Mouse (Mus musculus) cerebellum, adult 9-11 months (tissue): ENCODE data around the gene Platr17.
"Not testable (repeated sequence)": the region's sequence is repeated elsewhere in the genome, so short reads cannot be mapped to it uniquely, and the experiment has no call there.

Source experiments
- DNase-seq: peaks from one replicate; pipeline ENCODE4 v3.0.0; 2022

Platr17 gene

DNA sequence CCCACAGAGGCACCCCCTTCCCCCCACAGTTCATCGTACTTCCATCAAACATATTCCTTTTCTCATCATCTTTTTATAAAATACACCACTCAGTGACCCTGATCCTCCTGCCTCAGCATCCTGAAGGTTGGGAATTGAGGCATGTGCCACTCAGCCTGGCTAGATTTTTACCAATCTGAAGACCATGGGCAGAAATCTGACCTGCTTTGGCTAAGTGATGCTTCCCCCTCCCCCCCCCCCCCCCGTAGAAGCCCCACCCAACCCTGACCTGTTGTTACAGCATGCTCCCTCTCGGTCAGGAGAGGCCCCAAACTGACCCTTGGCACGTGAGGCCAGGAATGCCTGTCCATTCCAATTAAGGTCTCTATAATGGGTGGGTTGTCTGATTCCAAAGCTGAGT lies at the start of gene Platr17:
TSS of gene Platr17 (plus strand) at position 301 of the 400 bp plus-strand sequence.
- not testable (repeated sequence) for DNase-seq

DNA sequence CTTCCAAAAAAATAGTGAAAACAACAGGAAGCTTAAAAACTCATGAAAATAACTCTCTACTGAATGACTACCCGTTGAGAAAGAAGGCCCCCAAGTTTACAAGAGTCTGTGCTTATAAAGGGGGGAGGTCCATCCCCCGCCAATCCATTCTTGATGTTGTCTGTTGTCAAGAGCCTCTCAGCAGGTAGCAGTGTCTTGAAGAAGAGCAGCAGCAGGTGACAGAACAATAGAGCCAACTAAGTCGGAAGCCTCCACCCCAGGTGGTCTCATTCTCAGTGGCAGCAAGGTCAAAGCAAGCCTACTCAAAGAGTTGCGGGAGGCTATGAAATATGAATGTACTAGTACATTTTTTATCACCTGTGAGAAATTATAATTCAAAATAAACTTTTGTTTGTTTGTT lies 47.1 kb upstream of the Platr17 start:
- DNase-seq = no peak

DNA sequence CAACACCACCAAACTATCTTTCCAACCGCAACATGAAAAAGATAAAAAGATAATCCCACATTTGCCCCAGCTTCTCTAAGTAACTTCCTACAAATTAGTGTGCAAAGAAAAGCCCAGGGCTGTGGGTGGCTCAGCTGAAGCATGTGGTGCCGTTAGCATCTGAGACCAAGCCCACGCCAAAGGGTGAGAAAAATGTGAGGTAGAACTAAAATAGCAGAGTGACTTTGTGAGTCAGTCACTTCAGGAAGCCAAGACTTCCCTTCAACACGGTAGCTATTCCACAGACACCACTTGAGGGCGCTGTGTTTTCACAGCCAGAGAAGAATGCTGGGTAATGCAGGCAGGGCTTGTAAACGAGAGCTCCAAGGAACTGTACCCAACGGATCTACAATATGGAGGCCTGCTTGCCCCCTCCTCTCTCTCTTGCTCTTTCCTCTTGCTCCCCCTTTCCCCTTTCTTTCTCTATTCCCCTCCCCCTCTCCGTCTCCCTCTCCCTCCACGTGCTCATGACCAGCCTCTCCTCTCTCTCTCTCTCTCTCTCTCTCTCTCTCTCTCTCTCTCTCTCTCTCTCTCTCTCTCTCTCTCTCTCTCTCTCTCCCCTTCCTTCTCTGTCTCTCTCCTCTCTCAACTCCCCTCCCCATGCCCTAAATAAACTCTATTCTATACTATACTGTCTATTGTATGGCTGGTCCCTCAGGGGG lies 39.5 kb upstream of the Platr17 start:
- DNase-seq = no peak

DNA sequence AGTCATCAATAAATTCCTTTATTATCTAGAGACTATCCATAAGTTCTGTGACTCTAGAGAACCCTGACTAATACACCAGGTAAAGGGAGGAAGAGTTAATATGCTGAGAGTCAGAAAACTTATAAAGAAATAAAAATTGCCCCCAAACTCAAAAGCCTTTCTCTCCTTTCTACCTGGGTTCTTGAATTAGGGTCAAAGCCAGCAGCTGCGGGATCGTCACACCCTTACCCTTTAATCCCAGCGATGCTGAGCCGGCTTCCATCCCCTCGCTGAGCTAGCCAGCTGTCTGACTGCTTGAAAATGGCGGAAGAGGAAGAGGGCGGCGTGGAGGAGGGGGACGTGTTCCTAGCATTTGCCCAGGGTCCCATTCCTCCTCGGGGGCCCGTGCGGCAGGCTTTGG lies 31.4 kb upstream of the Platr17 start, which contains the start of gene Gm7029:
TSS of gene Gm7029 (plus strand) at position 301 of the 400 bp plus-strand sequence.
- DNase-seq = not testable (repeated sequence)

DNA sequence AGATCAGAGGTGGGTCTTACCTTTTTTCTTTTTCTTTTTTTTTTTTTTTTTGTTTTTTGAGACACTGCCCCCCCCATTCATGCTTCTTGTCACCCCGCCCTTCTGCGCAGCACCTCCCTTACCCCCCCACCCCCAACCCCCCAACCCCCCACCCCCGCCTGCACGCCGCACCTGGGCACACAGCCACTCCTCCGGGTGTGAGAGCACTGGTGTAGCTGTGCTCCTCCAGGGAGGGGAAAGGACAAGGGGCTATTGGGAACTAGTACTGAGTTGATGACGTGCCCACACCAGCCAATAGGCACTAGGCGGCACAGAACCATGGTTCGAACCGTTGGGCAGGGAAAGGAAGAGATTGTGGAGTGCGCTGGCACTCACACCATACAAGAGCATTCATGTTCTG lies 30.5 kb upstream of the Platr17 start:
- DNase-seq = no peak

DNA sequence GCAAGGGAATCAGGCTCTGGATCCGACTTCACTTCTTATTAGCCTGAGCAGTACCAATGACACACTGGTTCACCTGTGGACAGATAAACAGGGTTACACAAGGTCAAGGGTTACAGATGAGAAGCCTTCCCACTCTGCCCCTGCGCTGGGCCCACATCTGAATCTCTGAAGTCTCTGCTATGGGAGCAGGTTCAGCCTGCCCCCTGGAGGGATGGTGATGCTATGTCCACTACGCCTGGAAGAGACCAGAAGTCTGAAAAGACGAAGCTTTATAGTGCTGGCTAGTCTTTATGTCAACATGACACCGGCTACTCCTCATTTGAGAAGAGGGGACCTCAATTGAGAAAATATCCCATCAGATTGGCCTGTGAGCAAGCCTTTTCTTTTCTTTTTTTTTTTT lies 29.1 kb upstream of the Platr17 start:
- DNase-seq = not testable (repeated sequence)

DNA sequence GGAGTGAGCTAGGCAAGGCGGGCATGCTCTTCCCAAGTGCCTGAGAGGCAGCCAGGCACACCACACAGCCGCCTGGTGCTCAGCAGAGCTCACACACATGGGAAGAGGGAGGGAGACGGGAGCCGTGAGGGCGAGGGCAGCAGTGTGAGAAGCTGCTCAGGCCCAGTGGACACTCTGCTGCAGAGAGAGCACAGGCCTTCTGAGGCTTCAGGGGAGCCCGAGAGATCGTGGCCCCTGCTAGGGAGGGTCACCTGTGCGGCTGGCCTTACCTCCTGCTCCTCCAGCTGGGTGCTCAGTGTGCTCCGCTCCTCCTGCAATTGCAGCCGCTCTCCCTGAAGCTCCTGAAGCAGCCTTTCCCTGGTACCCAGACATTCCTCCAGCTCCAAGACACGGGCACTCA lies 20.6 kb upstream of the Platr17 start:
- DNase-seq = not testable (repeated sequence)

DNA sequence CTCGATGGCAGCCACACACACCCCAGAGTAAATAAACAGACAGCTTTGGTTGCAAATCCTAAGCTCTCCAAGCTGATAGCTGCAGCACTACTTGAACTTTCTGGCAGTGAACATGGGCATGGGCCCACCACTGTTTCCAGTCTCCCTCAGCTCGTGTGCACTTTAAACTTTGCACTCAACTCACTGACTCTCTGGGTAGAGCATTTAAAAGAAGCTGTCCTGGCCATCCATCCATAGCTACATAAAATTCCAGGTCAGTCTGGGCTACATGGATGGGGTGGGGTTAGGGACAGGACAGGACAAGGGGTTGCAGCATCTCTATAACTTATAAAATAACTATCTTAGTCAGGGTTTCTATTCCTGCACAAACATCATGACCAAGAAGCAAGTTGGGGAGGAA lies 17.1 kb upstream of the Platr17 start:
- DNase-seq = not testable (repeated sequence)

DNA sequence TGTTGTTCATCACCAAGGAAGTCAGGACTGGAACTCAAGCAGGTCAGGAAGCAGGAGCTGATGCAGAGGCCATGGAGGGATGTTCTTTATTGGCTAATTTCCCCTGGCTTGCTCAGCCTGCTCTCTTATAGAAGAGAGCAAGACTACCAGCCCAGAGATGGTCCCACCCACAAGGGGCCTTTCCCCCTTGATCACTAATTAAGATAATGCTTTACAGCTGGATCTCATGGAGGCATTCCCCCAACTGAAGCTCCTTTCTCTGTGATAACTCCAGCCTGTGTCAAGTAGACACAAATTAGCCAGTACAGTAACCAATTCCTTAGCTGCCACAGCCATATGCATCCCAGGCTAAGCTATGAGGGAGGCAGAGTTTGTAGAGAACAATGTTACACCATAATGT lies 16.7 kb upstream of the Platr17 start:
- not testable (repeated sequence) for DNase-seq

DNA sequence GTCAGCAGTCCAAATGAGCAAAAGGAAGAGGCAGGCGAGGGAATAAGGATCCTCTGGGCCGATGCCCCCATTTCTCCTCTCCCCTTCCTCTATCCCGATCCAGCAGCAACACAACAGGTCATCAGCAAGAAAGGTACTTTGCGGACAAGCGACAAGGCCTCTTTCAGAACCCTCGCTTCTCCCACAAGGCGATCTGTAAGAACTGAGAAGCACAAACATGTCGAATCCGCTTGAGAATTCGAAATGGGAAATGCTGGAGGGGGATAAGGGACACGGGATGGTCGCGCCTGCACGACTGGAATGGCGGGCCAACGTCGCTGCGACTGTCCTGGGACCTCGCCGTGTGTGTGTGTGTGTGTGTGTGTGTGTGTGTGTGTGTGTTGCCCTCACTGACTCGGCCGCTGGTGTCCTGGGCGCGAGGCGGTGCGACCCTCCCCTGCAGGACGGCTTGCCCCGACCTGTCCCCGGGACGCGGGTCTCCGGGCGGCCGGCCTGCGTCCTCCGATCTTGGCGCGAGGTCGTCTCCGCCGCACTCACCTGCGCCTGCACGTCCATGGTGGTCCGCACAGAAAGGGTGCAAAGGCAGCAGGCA lies 14.9 kb upstream of the Platr17 start:
- not testable (repeated sequence) for DNase-seq

DNA sequence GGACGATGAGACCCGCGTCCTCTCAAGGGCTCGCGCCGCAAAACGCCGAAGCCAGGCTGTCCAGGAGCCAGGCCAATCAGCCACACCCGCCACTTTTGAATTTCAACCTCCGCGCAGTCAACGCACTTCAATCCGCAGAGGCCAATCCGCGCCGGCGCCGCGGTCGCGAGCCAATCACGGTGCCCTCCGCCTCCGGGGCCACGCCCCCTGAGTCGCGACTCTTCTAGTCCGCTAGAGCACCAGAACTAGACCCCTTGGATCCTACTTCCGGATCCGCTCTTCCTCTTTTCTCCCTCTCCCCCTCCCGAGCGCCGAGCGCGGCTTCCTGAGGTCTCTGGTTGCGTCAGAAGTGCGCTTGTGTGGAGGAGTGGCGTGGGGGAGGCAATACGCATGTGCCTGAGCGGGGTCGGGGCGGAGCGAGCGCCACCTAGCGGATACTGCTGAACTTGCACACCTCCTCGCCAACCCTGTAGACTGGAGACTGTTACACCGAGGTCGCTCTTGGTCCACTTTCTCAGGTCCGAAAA lies 14.3 kb upstream of the Platr17 start, which contains the start of gene Kifc1:
TSS of gene Kifc1 (minus strand) at position 129 of the 527 bp plus-strand sequence.
- DNase-seq = peak; percentile 100

DNA sequence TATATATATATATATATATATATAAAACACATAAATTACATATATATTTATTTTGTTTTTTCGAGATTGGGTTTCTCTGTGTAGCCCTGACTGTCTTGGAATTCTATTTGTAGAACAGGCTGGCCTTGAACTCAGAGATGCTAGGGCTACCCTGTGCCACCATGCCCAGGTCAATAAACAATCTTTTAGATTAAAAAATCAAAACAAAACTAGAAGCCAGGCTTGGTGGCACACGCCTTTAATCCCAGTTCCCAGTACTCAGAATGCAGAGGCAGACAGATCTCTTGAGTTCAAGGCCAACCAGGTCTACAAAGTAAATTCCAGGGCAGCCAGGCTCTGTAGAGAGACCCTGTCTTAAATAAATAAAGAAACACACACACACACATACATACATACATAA lies 13.6 kb upstream of the Platr17 start:
- DNase-seq = no peak

DNA sequence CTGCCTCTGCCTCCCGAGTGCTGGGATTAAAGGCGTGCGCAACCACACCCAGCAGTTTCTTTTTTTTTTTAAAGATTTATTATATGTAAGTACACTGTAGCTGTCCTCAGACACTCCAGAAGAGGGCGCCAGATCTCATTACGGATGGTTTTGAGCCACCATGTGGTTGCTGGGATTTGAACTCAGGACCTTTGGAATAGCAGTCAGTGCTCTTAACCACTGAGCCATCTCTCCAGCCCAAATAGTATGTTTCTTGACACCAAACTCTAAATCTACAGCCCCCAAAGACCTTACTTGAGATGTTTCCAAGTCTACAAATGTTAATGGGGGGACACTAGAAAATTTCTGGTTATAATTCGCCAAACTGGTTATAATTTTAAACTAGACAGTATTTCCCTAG lies 13.0 kb upstream of the Platr17 start:
- not testable (repeated sequence) for DNase-seq

DNA sequence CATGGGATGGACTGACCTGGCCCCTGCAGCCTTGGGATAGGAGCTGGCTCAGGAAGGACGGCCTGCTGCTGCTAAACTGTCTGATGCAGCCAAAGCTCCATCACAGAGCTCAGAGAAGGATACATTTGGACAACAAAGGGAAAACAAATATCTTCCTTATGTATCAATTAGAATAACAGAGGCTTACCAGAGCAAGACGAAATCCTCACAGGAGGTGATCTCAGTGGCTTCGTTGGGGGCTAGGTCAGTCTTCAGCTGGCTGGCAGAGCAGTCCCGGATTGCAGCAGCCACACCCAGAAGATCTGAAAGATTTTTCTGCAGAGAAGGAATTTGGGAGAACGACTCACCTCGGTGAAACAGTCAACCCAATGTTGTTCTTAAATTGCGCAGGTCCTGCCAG lies 12.5 kb upstream of the Platr17 start:
- no peak for DNase-seq

DNA sequence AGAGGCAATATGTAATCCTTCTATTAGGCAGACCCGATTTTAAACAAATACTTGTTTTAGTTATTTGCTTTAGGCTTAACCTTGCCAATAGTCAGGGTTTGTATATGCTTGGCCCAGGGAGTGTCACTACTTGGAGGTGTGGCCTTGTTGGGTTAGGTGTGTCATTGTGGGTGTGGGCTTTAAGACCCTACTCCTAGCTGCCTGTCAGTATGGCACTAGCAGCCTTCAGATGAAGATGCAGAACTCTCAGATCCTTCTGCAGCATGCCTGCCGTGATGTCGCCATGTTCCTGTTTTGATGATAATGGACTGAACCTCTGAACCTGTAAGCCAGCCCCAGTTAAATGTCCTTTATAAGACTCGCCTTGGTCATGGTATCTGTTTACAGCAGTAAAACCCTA lies 11.9 kb upstream of the Platr17 start:
- not testable (repeated sequence) for DNase-seq

DNA sequence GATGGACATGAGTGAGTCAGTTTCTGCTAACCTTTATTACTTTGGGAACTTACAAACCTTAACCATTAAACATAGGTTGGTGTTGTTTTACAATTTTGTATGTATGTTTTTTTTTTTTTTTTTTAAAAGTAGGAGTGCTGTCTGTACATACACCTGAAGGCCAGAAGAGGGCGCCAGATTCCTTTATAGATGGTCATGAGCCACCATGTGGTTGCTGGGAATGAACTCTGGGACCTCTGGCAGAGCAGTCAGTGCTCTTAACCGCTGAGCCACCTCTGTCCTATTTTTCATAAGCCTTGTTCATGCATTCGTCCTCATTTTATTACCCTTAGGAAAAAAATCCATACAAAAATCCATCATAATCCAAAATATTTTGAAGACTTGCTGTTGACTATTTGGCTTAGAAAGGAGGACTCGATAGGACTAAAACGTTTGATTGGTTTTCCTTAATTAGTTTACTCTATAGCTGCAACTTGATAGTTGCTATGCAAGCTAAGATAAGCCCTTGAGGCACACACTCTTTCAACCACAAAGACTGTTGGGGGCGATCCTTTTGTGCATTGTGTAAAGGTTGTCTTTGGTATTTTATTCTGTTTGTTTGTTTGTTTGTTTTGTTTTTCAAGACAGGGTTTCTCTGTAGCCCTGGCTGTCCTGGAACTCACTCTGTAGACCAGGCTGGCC lies 7.7 kb upstream of the Platr17 start:
- no peak for DNase-seq

DNA sequence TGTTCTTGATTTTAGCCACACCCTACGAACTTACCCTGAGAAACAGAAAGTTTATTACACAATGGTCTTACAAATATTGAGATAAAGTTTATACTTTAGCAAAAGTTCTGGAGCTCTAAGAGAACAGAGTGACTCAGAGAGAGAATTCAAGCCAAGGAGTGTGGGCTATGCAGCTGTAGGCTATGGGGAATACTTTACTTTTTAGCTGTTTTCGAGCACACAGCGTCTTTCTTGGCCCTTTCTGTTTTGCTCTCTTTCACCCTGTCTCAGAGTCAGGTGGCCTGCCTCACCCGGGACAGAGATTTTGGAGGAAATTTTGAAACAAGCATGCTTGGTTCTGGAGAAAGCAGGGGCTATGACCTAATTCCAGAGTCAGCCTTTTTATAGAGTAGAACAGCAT lies 6.7 kb upstream of the Platr17 start:
- not testable (repeated sequence) for DNase-seq

DNA sequence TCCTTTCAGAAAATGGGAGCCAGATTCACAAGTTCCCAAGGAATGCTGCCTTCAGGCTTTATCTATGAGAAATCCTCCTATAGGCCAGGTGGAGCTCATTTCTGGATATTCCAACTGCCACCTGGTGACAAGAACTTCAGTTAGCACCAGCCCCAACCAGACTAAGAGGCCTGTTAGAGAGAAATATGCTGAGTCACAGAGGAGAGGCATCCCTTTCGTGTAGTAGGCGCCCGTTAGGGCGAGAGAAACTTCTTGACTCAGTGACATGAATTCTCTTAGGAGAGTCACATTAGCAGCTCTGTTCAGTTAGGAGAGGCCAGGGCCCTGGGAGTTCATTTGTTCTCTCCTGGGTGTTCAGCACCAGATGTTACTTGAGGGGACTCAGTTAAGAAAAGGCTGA lies 5.3 kb upstream of the Platr17 start:
- DNase-seq = no peak

DNA sequence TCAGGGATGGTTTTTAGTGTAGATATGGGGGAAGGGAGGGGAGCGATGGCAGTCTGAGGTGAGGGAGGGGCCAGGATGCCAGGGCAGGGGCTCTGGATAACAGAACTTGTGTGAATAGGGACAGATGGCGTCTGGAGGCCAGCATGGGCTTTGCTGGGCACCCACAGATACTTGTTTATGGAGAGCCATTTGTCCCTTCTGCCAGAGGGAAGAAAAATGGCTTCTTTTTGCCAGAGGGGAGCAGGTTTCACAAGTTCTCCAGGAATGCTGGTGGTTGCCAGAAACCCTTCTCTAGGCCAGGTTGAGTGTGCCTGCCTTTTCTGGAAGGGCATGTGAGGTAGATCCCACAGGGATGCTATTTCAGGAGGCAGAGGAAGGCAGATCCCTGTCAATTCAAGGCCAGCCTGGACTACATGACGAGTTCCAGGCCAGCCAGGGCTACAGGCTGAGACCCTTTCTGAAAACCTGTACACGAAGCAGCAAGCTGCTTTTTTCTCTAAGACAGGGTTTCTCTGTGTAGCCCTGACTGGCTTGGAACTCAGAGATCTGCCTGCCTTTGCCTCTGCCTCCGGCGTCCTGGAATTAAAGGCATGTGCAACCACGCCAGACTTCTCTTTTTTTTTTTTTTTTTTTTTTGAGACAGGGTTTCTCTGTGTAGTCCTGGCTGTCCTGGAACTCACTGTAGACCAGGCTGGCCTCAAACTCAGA lies 4.5 kb upstream of the Platr17 start:
- peak; percentile 23 for DNase-seq

DNA sequence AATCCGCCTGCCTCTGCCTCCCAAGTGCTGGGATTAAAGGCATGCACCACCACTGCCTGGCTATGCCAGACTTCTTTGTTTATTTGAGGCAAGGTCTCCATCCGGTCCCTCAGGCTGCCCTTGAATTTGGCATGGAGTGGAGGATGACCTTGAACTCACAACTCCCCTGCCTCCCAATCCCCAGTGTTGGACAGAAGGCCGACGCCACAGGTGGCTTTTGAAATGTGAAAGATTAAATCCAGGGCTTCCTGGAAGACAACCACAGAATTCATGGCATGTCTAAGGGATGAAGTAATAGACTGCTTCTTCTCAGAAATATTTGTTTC lies 4.0 kb upstream of the Platr17 start:
- no peak for DNase-seq

DNA sequence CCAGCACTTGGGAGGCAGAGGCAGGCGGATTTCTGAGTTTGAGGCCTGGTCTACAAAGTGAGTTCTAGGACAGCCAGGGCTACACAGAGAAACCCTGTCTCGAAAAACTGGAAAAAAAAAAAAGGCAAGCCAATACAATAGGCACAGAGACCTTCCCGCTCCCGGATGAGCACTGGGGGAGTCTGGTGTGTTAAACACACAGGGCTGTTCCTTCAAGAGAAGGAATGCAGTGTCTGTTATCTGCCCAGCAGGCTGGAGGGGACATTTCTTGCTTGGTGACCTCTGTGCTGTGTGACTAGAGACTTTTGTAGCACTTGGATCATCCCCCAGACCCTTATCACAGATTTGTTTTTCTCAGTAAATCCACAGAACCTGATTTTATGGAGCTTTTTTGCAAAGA lies 3.3 kb upstream of the Platr17 start:
- DNase-seq = no peak

DNA sequence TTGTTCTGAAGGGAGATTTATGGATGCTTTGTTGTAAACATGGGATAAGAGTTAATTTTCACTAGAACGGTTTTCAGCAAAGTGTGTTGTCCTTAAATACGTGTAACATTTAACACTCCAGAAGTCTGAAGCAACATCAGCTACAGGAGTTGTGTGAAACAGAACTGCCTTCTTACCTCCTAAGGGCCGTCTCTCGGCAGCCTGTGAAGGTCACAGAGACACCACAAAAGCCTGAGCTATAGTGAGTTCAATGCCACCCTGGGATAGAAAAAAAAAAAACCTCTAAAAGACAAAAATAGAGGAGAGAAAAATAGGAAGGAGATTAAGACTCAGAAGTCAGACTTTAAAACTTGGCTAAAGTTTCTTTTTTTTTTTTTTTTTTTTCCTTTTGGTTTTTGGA lies 2.9 kb upstream of the Platr17 start:
- no peak for DNase-seq

DNA sequence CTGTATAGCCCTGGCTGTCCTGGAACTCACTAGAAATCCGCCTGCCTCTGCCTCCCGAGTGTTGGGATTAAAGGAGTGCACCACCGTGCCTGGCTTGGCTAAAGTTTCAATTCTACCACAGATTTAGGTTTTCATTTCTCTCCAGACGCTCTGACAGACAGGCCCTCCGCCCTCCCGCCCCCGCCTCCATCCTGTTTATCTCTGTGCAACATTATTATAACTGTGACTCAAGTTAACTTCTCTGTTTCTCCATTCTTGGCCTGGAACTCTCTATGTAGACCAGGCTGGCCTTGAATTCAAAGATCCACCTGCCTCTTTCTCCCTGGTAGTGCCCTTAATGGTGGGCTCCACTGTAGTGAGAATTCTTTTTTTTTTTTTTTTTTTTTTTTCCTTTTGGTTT lies 2.4 kb upstream of the Platr17 start:
- DNase-seq = no peak
